Mouse (Mus musculus) adrenal gland, postnatal 25 days (tissue): ENCODE data around the gene Dhx8. TPM values are rescaled to one million over a fixed set of nuclear protein-coding genes. Genes with fewer than 3 reads are reported as not detected.

Experiments used
- DNase-seq: peaks from one replicate; pipeline ENCODE4 v3.0.0; 2021; ENCODE audit warnings: mixed read lengths
- total RNA-seq: library from RNA; stranded (reverse); gene quantifications from 2 replicates; pipeline ENCODE4 v1.2.3, GENCODE M21; 2021

Gene Dhx8
- total RNA-seq, 1 experiment from 2014 or later, result 28.0 TPM

DNA sequence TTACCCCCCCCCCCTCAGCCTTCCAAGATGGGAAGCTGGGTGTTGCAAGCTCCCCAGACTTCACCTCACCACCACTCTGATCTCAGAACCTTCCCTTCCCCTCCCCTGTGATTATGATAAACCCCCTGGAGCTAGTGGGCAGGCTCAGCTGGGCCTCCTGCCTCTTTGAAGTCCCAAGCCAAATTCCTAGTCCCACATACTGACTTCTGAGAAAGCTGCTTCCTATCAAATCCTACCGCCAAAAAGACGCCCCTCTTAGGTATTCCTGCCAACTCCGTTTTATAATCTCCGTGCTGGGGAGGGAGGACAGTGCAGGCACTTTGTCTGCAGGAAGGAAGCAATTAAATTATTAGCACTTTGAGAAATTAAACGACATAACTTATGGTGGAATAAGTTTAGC, 68.7 kb downstream of the Dhx8 start:
- DNase-seq, result no peak

DNA sequence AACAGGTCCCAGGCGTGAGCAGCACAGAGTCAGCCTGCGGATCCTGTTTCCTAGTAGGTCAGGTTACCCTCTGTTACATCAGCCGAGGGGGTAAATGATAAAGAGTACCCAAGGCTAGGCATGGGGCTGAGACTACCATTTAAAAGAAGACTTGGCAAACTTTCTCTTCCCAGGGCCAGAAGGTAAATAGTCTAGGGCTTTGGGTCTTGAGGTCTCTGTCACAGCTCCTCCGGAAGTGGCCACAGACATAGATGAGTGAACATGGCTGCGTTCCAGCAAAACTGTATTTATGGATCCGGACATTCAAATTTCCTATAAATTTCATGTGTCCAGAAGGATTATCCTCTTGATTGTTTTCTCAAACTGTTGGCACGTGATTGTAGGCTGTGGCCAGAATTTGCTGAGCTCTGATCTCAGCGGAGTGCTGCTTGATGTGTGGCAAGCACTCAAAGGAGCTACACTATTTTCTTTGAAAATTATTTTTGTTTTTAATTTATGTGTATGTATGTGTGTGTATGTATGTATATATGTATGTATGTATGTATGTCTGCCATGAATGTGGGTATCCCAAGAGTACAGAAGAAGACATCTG, 72.5 kb downstream of the Dhx8 start:
- no peak for DNase-seq

DNA sequence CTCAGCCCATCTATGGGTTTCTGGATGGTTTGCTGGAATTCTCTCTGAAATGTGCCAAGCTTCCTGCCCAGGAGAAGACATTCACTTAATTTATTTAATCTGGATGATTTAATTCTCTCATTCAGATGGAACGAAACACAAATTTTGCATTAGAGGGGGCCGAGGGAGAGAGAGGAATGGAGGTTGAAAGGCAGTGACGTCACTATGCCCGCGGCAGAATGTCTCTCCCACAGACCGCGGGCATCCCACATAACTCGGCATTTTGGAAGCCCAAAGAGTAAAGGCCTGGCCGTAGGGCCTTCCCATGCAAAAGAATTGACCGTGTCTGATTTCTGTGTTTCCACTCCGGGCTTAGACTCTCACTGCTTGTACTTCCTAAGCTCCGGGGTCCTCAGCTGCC, 74.0 kb downstream of the Dhx8 start:
- no peak for DNase-seq

DNA sequence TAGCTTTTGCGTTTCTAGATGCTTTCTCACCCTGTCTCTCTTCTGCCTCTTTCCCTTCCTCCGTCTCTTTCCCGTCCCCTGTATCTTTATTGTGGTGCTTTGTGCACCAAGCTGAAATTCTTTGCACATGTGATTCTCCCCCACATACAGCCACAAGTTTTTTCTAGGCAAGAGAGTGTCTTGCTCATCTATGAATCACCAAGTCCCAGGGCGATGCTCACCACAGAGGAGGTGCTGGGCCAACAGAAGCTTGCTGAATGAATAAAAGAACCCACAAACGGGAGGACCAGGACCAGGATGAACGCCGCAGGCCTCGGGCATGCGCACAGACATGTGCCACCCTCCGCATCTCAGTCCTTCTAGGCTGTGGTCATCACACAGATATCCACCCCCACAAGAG, 74.5 kb downstream of the Dhx8 start:
- DNase-seq, result no peak

DNA sequence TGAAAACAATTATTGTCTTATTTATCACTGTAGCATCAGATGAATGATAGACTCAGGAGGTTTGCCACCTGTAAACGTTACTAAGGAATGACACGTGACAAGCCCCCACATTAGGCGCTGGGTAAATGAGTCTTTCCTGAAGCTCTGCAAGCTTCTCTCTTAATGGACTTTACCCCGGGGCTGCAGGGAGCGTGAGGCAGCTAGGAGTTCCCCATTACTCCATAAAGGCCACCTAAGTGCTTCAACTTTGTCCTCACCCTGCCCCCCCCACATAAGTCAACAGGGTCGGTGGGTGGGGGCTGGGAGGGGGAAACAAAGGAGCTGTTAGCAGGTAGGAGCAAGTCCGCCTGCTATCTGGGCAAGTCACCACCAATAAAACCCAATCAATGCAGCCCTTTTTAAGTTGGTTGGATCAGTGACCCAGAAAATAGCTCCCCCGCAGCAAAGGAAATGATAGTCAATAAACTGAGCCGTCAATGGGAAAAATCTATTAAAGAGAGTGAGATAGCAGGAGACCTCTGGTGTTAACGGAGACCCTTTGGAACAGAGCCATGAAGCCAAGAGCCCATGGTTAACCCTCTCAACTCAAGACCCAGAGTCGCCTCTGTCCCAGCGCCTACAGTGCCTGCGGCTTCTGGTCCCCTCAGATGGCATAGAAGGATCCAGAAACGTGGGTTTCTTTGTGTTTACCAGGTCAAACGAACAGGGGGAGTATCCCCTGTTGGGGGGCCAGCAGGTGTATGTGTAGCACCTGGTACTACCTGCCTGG, 76.5 kb downstream of the Dhx8 start:
- DNase-seq, result no peak

DNA sequence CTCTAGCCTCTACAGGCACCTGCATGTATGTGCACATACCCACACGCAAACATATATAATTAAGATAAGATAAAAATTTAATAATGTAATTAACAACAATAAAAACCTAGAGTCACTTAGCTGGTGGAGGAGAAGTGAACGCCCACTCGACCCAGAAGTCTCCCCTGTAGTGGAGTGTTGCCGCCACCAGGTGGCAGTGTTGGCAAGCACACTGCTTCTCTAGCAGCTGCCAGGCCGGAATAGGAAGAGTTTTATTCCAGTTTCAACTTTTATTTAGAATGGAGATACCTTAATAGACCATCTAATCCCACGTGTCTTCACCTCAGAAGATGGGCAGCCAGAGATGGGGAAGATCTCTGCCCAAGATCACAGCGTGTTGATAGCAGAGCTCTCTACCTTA, 80.5 kb downstream of the Dhx8 start:
- peak; percentile 83 for DNase-seq

DNA sequence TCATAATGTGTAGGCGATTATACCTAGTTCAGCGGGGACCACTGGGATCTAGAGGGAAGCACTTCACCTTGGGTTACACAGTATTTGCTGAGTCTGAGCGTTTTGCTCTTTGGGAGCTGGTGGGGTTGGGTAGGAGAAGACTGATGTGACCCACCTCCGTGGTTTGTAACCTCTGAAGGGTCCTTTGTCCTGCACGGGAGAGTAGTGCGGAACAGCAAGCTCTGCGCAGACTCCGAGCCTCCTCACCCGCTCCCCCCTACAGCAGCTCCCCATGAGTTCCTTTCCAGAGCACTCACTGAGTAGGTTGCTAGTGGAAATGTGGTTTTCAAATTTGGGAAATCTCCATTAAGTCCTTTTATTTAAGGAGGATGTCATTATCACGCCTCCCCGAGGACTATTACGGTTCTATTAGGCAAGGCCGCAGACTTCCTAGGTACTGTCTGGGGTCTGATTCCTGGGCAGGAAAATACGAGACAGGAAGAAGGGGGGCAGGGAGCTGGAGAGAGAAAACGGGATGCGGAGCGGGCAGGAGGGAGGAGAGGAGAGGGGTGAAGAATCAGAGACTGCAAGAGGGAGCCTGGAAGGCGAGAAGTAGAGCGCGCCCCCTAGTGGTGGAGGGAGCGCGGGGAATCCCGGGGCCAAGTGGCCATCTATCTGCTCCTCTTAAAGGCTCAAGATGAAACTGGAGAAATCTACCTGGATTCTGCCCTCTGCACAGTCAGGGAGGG, 81.8 kb downstream of the Dhx8 start:
- peak; percentile 84 for DNase-seq

DNA sequence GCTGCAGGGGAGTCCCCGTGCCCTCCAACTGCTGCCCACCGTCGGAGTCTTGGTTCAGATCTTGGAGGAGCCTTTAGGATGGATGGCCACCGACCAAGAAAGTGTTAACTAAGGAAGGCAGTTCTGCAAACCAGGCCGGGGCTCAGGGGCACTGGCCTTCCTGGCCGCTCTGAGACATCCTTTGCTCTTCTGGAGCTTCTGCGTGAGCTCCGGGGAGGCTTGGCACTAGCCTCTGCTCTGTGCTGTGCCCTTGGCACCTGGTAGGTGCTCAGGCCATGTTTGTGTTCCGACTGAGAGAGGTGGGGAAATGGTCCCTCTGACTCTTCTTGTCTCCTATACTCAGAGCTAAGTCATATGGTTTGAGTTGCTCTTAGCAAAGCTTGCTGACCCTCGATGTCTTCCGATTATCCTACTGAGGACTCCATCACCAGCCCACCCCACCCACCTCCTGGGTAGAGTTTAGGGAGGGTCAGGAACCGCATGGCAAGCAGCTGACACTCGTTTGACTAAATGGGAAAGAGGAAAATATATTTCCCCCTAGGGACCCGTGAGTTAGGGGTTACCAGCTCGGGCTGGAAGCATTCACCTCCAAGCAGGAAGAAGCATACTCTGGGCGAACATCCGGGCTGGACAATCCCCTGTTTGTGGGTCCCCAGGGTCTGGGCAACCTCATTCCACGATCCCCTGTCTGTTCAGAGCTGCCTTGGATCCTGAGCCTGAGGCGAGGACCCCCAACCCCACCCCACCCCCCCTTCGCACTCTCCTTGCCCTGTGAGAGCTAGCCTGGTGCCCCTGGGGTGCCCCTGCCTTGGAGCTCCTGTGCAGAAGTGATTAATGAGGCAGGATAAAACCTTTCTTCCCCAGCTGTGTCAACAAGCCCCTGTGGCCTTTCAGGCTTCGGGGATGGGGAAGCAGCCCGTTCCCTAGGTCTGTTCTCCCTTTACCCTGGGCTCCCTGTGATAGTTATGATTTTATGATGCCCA, 82.7 kb downstream of the Dhx8 start:
- DNase-seq, result no peak

Other genes with a start within 250 kb of the Dhx8 start
- gene Brca1, start 181.0 kb upstream of the Dhx8 start, total RNA-seq, result 3.5 and 3.9 TPM in 2 replicates
- 156 and 164 TPM in 2 replicates for gene Nbr1, start 180.8 kb upstream of the Dhx8 start, total RNA-seq
- gene Tmem106a, start 150.7 kb upstream of the Dhx8 start, total RNA-seq, result 11.4 and 14.1 TPM in 2 replicates
- gene Gm11634, start 133.7 kb upstream of the Dhx8 start, total RNA-seq, result not detected in 2 replicates
- 29.9 and 37.3 TPM in 2 replicates for gene Rdm1, start 105.7 kb upstream of the Dhx8 start, total RNA-seq
- 5.9 and 8.9 TPM in 2 replicates for gene Arl4d, start 67.4 kb upstream of the Dhx8 start, total RNA-seq
- 1.4 and 1.9 TPM in 2 replicates for gene Etv4, start 52.5 kb downstream of the Dhx8 start, total RNA-seq
- gene Meox1, start 161.5 kb downstream of the Dhx8 start, total RNA-seq, result 4.5 and 5.0 TPM in 2 replicates
- not detected in 2 replicates for gene Sost, start 234.1 kb downstream of the Dhx8 start, total RNA-seq